Mouse (Mus musculus): ENCODE measurements around the gene Commd1. TPM values are rescaled to one million over a fixed set of nuclear protein-coding genes. Genes with fewer than 3 reads are reported as not detected.

Commd1 gene
- polyA plus RNA-seq, 1 experiment from 2014 or later: 444 TPM

- no peak overlapping the region for H3K4me3 ChIP-seq (ENCODE audit: low read depth, low read length)
- no peaks in the 10 kb centered on the region for H3K9me3 ChIP-seq (ENCODE audit: control insufficient read depth, low read depth, low read length)
- H3K9ac ChIP-seq (replicated peaks; ENCODE audit: low read depth, low read length): no peak overlapping the region
- WGBS: 80% methylated on average over 4 of the region's 4 CpGs
- no peaks in the 10 kb centered on the region for H3K36me3 ChIP-seq (ENCODE audit: control insufficient read depth, insufficient read depth, low read length)
- H3K4me2 ChIP-seq (replicated peaks; ENCODE audit: low read depth, low read length): no peak overlapping the region
- no peaks in the 10 kb centered on the region for H3K27me3 ChIP-seq (ENCODE audit: control insufficient read depth, insufficient read depth, low read length)
- H3K27ac ChIP-seq (ENCODE audit: low read length): no peak overlapping the region
- no peak for ATAC-seq (ENCODE audit: insufficient number of reproducible peaks, insufficient read depth, low FRiP score, low read depth)
- H3K4me1 ChIP-seq (ENCODE audit: control insufficient read depth, insufficient read depth, low read length): peaks cover 9% of the 10 kb centered on the region; the same call in 1 of the 2 replicates
Observed at GRCm38 (mm10) chr11:22875279-22875678, 106.9 kb downstream of the Commd1 start.

DNA sequence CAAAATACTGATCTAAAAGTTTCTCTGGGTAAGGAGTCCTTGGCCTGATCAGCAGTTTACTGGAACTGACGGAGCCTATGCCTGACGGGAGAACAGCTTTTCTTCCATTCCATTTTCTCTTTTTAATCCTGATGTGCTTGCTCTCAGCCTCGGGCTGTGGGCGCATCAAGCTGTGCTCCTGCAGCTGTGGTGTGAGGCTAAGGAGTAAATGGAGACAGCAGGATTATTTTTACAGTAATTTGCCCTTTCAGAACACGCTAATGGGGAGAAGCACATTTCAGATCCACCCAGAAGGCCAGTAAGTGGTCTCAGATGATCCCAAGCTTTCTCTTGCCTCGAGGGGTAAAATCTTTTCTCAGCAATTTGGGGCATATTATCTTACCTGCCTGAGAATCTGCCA lies 107.4 kb downstream of the Commd1 start:
- no peak overlapping the region for H3K27ac ChIP-seq (ENCODE audit: low read length)
- no peaks in the 10 kb centered on the region for H3K27me3 ChIP-seq (ENCODE audit: control insufficient read depth, insufficient read depth, low read length)
- no peaks in the 10 kb centered on the region for H3K9me3 ChIP-seq (ENCODE audit: control insufficient read depth, low read depth, low read length)
- no peaks in the 10 kb centered on the region for H3K36me3 ChIP-seq (ENCODE audit: control insufficient read depth, insufficient read depth, low read length)
- H3K4me2 ChIP-seq (replicated peaks; ENCODE audit: low read depth, low read length): no peak overlapping the region
- H3K4me3 ChIP-seq (ENCODE audit: low read depth, low read length): no peak overlapping the region
- peaks cover 9% of the 10 kb centered on the region; the same call in 1 of the 2 replicates for H3K4me1 ChIP-seq (ENCODE audit: control insufficient read depth, insufficient read depth, low read length)
- WGBS: 78% methylated on average over 6 of the region's 6 CpGs
- H3K9ac ChIP-seq (replicated peaks; ENCODE audit: low read depth, low read length): no peak overlapping the region
- no peak for ATAC-seq (ENCODE audit: insufficient number of reproducible peaks, insufficient read depth, low FRiP score, low read depth)

GRCm38 (mm10) chr11:22873383-22873782 lies 108.8 kb downstream of the Commd1 start:
- no peak overlapping the region for H3K4me2 ChIP-seq (replicated peaks; ENCODE audit: low read depth, low read length)
- H3K27me3 ChIP-seq (ENCODE audit: control insufficient read depth, insufficient read depth, low read length): no peaks in the 10 kb centered on the region
- no peaks in the 10 kb centered on the region for H3K36me3 ChIP-seq (ENCODE audit: control insufficient read depth, insufficient read depth, low read length)
- no peak overlapping the region for H3K4me3 ChIP-seq (ENCODE audit: low read depth, low read length)
- no peak overlapping the region; the same call in 1 of the 2 replicates for H3K27ac ChIP-seq (ENCODE audit: low read length)
- H3K9ac ChIP-seq (replicated peaks; ENCODE audit: low read depth, low read length): no peak overlapping the region
- no peaks in the 10 kb centered on the region for H3K9me3 ChIP-seq (ENCODE audit: control insufficient read depth, low read depth, low read length)
- no peak for ATAC-seq (ENCODE audit: insufficient number of reproducible peaks, insufficient read depth, low FRiP score, low read depth)
- WGBS: 69% methylated on average over 4 of the region's 4 CpGs
- H3K4me1 ChIP-seq (ENCODE audit: control insufficient read depth, insufficient read depth, low read length): peaks cover 9% of the 10 kb centered on the region; the same call in 1 of the 2 replicates

DNA sequence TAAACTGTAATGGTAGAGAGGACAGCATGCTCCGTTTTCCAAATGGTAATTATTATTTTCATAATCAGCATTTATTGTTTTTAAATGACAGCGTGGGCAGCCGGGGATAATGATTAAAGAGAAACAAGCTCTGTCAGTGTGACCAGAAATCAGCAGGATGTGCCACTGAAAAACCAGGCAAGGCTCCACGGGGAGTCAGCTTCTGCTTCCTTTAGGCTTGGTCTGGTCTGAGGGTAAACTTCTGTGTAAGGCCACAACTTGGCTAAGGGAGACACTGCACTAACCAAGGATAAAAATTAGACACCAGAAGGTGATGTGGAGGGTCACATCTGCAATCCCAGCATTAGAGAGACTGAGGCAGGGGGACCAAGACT lies 109.9 kb downstream of the Commd1 start:
- Histone ChIP-seq H3K9ac (replicated peaks; ENCODE audit: low read depth, low read length) (no peak overlapping the region), H3K4me1 (ENCODE audit: control insufficient read depth, insufficient read depth, low read length) (peaks cover 9% of the 10 kb centered on the region; the same call in 1 of the 2 replicates), H3K4me2 (replicated peaks; ENCODE audit: low read depth, low read length) (no peak overlapping the region), H3K9me3 (ENCODE audit: control insufficient read depth, low read depth, low read length) (no peaks in the 10 kb centered on the region), H3K4me3 (ENCODE audit: low read depth, low read length) (no peak overlapping the region), H3K27ac (ENCODE audit: low read length) (peak overlapping the region; percentile 28; the same call in 1 of the 2 replicates), H3K36me3 (ENCODE audit: control insufficient read depth, insufficient read depth, low read length) (no peaks in the 10 kb centered on the region), H3K27me3 (ENCODE audit: control insufficient read depth, insufficient read depth, low read length) (no peaks in the 10 kb centered on the region)
- 37% methylated on average over 4 of the region's 4 CpGs for WGBS
- no peak for ATAC-seq (ENCODE audit: insufficient number of reproducible peaks, insufficient read depth, low FRiP score, low read depth)

- no peak for ATAC-seq (ENCODE audit: insufficient number of reproducible peaks, insufficient read depth, low FRiP score, low read depth)
- 0 out of 2 replicates have a peak overlapping the region, but pooled peaks have one; percentile 18 for H3K27ac ChIP-seq (ENCODE audit: low read length)
- no peak overlapping the region for H3K9ac ChIP-seq (replicated peaks; ENCODE audit: low read depth, low read length)
- H3K36me3 ChIP-seq (ENCODE audit: control insufficient read depth, insufficient read depth, low read length): no peaks in the 10 kb centered on the region
- H3K4me1 ChIP-seq (ENCODE audit: control insufficient read depth, insufficient read depth, low read length): peaks cover 9% of the 10 kb centered on the region; the same call in 1 of the 2 replicates
- H3K27me3 ChIP-seq (ENCODE audit: control insufficient read depth, insufficient read depth, low read length): no peaks in the 10 kb centered on the region
- no peak overlapping the region for H3K4me2 ChIP-seq (replicated peaks; ENCODE audit: low read depth, low read length)
- no peaks in the 10 kb centered on the region for H3K9me3 ChIP-seq (ENCODE audit: control insufficient read depth, low read depth, low read length)
- H3K4me3 ChIP-seq (ENCODE audit: low read depth, low read length): no peak overlapping the region
- 59% methylated on average over 7 of the region's 7 CpGs for WGBS
Observed at GRCm38 (mm10) chr11:22871628-22872306, 110.4 kb downstream of the Commd1 start.

- no peak for ATAC-seq (ENCODE audit: insufficient number of reproducible peaks, insufficient read depth, low FRiP score, low read depth)
- Histone ChIP-seq H3K4me3 (ENCODE audit: low read depth, low read length) (no peak overlapping the region), H3K4me2 (replicated peaks; ENCODE audit: low read depth, low read length) (no peak overlapping the region), H3K36me3 (ENCODE audit: control insufficient read depth, insufficient read depth, low read length) (no peaks in the 10 kb centered on the region), H3K9me3 (ENCODE audit: control insufficient read depth, low read depth, low read length) (no peaks in the 10 kb centered on the region), H3K27ac (ENCODE audit: low read length) (no peak overlapping the region), H3K4me1 (ENCODE audit: control insufficient read depth, insufficient read depth, low read length) (peaks cover 9% of the 10 kb centered on the region; the same call in 1 of the 2 replicates), H3K9ac (replicated peaks; ENCODE audit: low read depth, low read length) (no peak overlapping the region), H3K27me3 (ENCODE audit: control insufficient read depth, insufficient read depth, low read length) (no peaks in the 10 kb centered on the region)
- WGBS: 84% methylated on average over 8 of the region's 8 CpGs
Observed at GRCm38 (mm10) chr11:22868582-22868981, 113.6 kb downstream of the Commd1 start.

DNA sequence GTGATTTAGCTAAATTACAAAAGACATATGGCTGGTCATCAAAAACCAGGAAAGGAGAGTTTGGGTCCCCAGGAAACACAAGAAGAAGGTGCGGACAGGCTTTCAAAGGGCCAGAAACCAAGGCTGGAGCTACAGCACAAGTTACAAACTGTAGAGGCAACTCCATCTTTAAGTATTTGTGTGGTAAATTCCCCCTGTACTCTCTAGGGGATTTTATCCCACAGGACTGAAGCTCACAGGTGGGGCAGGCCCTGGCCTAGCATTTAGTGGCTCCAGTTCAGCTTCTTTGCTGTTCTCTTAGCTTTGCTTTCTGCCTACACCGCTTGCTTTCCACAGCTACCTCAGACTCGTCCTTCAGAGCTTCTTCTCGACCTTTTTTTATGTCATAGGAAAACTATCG lies 114.5 kb downstream of the Commd1 start:
- Histone ChIP-seq H3K27me3 (ENCODE audit: control insufficient read depth, insufficient read depth, low read length) (no peaks in the 10 kb centered on the region), H3K4me1 (ENCODE audit: control insufficient read depth, insufficient read depth, low read length) (peaks cover 9% of the 10 kb centered on the region; the same call in 1 of the 2 replicates), H3K9ac (replicated peaks; ENCODE audit: low read depth, low read length) (no peak overlapping the region), H3K4me3 (ENCODE audit: low read depth, low read length) (no peak overlapping the region), H3K4me2 (replicated peaks; ENCODE audit: low read depth, low read length) (no peak overlapping the region), H3K36me3 (ENCODE audit: control insufficient read depth, insufficient read depth, low read length) (no peaks in the 10 kb centered on the region), H3K27ac (ENCODE audit: low read length) (no peak overlapping the region), H3K9me3 (ENCODE audit: control insufficient read depth, low read depth, low read length) (no peaks in the 10 kb centered on the region)
- 90% methylated on average over 5 of the region's 5 CpGs for WGBS
- ATAC-seq (ENCODE audit: insufficient number of reproducible peaks, insufficient read depth, low FRiP score, low read depth): no peak

GRCm38 (mm10) chr11:22865635-22866246 lies 116.4 kb downstream of the Commd1 start:
- ATAC-seq (ENCODE audit: insufficient number of reproducible peaks, insufficient read depth, low FRiP score, low read depth): no peak
- WGBS: 84% methylated on average over 7 of the region's 7 CpGs
- no peaks in the 10 kb centered on the region for H3K27me3 ChIP-seq (ENCODE audit: control insufficient read depth, insufficient read depth, low read length)
- H3K4me3 ChIP-seq (ENCODE audit: low read depth, low read length): no peak overlapping the region
- no peaks in the 10 kb centered on the region for H3K4me1 ChIP-seq (ENCODE audit: control insufficient read depth, insufficient read depth, low read length)
- H3K36me3 ChIP-seq (ENCODE audit: control insufficient read depth, insufficient read depth, low read length): no peaks in the 10 kb centered on the region
- no peak overlapping the region for H3K4me2 ChIP-seq (replicated peaks; ENCODE audit: low read depth, low read length)
- H3K9ac ChIP-seq (replicated peaks; ENCODE audit: low read depth, low read length): no peak overlapping the region
- no peaks in the 10 kb centered on the region for H3K9me3 ChIP-seq (ENCODE audit: control insufficient read depth, low read depth, low read length)
- H3K27ac ChIP-seq (ENCODE audit: low read length): no peak overlapping the region

Data from stomach, embryonic 14.5 days (tissue).